Mouse (Mus musculus) gastrocnemius, postnatal 4 days (tissue): Measurements from ENCODE around the gene Mdk. TPM values are rescaled to one million over a fixed set of nuclear protein-coding genes. Genes with fewer than 3 reads are reported as not detected.

Experiments
- DNase-seq, 2 experiments: peaks; one replicate each; pipeline ENCODE4 v3.0.0; 2021 to 2022; ENCODE audit warnings: low spot score in 2 of 2, mixed read lengths in 2 of 2
- microRNA-seq: library from miRNA; unstranded; fragments of <30 nt; microRNA quantifications from one replicate; pipeline ENCODE4 v1.2.0, GENCODE M21; 2021
- total RNA-seq, 2 experiments: library from RNA; stranded (reverse); gene quantifications; 2 replicates each; pipeline ENCODE4 v1.2.3; 2021

Gene Mdk
- total RNA-seq, 2 experiments from 2014 or later: 130 to 135 TPM

DNA sequence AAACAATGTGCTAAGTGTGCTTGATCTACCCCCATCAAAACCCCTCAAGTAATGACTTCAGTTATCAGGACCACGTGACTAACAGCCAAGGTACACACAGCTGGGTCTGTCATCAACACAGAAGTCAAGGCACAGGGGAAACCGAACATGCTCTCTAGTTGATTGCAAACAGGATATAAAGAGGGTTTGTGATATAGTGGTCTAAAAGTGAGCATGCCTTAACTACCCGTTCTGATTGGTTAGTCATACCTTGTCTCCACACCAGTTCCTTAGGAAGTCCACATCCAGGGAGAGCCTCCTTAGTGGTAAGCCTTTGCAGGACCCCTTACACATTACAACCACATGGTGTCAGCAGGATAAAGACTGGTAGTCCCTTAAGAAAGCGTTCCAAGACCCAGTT lies 12.0 kb downstream of the Mdk start:
- DNase-seq: no peak

DNA sequence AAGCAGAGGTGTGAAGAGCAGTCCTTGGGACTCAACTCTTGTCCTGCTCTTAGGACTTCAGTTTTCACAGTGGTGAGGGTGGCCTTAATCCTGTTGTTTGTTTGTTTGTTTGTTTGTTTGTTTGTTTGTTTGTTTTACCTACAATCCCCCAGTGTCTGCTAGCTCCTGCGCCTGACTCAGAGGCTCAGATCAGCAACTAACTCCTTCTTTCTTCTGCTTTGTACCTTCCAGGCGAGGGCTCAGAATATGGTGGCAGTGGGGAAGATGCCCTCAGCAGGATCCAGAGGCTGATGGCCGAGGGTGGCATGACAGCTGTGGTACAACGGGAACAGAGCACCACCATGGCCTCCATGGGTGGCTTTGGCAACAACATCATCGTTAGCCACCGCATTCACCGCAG lies 15.0 kb downstream of the Mdk start:
- no peak for DNase-seq

DNA sequence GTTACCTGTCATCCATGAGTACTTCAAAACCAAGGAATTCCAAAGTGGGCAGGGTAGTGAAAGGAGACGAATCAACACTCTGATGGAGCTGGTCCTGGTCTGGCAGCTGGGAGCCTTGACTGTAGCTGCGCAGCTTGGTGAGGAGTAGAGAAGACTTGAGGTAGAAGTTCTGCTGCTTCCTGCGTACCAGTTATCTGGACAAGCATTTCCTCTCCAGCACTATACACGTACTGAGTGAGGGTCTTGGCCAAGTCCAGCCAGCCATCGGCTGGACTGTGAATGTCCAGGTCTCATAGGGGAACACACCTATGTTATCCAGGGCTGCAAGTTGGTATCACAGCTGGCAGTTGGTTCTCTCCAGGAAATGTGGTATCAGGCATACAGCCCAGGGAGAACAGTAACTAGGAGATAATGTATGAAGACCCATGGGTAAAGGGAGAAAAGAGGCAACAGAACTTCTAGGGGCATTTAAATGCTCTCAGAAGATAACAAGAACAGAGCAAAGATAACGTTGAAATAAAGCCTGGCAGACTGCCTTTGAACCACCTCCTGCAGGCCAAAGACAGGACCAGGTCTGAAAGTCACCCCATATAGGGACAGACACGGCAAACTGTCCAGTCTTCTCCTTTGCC lies 15.6 kb downstream of the Mdk start:
- no peak for DNase-seq

DNA sequence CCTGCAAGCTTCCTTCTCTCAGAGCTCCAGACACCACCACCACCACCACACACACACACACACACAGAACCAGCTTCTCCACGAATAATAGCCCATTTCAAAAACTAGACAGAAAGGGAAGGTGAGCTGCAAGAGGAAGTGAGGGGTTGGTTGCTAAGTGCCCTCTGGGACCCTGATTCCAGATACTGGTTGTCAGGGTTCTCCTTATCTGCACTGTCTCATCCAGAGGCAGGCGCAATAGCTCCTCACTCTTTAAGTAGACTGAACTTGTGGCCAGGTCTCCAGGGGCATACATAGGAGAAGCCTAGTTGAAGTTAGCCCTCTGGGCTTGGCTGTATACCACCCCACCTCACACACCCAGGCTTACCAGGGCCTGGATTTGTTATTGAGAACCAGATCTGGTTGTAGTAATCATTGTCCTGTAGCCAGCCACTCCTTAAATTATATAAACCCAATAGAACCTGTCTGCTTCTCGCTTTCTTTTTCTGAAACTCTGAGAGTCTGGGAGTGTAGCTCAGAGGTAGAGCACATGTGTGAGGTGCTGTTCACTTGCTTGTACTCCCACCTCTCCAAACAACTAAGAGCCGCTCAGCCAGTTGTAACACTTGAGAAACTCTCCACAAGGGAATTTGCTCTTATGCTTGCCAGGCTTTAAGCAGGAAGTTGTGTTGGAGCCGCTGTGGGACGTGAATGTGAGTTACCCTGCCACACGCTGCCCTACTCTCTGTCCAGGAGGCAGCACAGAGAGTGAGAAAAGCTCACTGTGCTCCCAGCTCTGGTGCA lies 18.6 kb downstream of the Mdk start:
- no peak for DNase-seq

DNA sequence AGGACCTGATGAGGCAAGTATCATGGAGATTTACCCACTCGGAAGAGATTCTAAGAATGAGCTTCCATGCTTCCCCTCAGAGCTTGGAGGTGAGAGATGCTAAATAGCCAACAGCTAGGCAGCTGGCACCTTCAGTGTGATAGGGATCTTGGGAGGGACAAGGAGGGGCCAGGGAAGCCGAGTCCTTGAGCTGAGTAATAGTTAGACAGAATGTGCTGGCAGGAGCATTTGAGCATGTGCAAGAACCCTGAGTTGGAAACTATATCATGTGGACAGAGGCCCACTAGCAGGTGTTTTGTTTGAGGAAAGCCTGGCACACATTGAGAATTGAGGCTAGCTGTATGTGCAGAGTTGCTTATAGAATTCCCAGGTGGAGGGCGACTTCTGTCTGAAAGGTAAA lies 19.5 kb downstream of the Mdk start:
- no peak for DNase-seq

DNA sequence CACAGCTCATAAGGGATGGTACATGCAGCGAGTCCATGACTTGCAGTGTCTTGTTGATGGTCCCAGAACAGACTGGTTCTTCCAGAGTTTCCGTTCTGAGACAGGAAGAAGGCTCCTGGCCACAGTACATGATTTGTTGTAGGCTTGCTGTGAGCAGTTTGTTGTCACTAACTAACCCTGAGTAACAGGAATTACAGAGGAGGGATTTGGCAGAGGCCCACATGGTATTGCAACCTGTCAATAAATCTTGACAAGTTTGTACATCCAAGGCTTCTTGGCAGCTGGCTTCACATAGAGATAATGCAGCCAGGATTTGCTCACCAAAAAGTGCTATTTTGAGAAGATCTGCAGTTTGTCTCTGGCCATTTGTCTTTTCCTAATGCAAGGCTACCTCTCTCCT lies 26.0 kb downstream of the Mdk start:
- no peak for DNase-seq

DNA sequence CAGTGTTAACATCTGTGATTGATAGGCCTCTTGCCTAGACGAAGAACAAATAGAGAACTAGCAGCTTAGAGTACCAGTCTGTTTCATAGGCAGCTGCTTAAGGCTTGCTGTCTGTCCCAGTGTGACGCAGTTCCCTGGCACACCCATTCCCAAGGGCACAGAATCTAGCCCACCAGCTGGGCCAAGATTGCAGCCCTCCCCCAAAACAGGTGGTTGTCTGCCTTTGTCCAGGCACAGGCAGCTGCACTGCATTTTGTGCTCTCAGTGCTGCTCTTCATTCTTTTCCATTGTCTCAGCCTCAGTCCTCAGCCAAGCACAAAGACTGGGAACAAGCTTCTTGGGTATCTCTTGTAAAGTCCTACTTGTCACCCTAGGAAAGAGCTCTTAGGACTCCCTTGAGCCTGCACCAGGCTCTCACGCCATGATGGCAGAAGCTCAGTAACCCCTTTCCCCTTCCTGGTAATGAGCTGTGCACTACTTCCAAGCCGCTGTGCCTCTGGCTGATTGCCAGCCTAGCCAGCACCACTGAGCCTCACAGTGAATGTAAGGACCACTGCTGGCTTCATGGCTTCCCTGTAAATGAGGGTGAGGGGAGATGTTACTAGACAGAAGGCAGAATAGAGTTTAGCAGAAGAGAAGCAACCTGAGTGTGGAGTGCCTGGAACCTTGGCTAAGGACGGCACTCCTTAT lies 27.3 kb downstream of the Mdk start:
- peak in 1 of 2 experiments; percentile 45 for DNase-seq

DNA sequence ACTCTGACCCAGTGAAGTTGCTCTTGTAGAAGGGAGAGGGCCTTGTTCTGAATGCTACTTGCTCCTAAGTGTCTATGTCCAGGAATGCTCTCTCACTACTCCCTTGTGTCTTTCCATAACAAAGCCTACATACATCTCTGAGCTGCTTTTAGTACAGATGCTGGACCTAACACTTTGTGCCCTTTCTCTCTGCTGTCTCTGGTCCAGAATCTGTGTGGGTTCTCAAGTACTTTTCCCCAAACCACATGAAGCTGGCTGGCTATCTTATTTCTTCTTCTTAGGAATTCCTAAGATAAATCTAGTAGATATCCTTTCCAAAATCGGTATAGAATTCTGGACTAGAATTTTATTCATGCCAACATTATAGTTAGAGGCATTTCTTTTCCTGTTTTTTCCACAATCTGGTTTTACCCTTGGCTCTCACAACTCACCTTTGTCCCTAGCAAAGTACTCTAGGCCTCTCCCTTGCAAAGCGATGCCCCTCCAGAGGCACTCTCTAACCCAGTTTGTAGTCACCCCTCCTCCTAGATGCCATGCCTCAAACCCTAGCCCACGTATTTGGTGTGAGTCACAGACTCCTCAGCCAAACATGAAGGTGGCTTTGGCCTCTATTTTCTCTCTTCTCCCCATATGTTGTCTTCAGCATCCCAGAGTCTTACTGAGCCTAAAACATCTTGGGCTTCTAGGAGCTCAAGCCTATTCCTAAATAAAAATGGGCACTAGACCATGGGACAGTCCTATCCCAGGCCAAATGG lies 28.7 kb downstream of the Mdk start:
- no peak for DNase-seq

DNA sequence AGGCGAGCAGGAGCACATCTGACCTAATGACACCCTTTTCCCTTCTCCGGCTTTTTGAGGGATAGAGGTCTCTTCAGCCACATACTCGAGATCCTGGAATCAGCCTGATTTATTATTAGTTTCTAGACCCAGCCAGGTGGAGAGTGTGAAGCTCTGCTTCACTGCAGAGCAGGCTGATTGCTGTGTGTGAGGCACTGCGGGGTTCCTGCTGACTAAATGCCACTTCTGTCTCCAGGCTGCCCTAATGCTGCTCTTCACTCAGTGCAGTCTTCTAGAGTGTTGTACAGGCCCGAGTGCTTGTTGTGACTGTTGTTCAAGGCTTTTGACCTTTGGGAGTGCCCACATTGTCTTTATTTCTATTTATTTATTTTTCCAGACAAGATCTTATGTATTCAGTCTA lies 29.8 kb downstream of the Mdk start:
- no peak for DNase-seq

DNA sequence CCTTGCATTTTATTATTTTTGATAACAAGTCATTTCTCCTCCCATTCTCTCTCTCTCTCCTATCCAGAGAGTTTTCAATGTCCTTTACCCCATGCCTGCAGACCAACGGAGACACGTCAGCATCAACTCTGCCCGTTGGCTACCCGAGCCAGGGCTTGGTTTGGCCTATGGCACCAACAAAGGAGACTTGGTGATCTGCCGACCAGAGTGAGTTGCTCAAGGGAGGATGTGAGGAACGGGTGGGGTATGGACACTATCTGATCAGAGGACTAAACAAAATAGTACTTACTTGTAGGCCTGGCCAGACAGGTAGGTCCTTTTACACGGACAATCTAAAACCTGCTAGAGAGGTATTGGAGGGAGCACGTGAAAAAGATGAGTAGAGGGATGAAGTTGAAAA lies 31.7 kb downstream of the Mdk start:
- no peak for DNase-seq

DNA sequence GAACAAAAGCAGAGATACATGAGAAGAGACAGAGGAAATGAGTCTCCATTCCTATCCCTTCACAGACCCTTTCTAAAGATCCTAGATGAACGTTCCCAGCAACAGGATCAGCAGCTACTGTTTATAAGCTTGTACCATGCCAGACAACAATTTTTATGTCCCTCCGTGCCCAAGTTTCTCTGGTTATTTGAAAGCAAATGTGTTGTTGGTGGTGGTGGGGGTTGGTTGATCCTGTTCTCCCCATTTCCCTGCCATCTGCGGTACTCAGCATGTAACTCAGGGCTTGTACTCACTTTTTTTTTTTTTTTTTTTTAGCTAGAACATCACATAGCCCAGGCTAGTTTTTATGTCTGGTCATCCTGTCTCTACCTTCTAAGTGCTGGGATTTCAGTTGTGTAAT lies 33.0 kb downstream of the Mdk start:
- DNase-seq: no peak

DNA sequence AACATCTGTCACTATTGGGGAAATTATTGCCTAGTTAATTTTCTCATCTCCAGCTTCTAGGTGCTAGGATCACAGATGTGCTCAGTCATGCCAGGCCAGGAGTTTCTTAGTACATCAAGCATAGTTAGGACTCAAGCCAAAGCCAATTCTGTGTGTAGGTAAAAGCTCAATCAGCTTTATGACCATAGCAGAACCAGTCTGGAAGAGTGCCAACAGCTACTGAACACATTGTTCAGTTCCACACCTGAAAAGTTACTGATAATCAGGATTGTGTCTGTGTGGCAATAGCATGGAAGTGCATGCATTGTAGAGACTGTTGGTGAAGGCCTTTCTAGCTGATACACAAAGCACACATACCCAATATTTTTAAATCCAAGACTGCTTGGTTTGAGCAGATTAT lies 34.1 kb downstream of the Mdk start:
- DNase-seq: no peak

DNA sequence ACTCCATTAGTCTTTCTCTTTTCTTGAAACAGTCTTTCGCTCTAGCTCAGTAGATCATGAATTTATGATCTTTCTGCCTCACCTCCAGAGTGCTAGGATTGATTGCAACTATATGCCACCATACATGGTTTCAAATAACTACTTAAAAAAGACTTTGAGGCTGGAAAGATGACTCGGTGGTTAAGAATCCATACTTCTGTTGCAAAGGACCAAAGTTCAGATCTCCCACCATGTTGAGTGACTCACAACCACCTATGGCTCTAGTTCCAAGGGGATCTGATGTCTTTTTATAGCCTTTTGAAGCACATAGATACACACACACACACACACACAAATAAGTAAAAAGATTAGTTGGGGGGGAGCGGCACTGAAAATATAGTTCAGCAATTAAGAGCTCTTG lies 36.7 kb downstream of the Mdk start:
- DNase-seq: no peak

DNA sequence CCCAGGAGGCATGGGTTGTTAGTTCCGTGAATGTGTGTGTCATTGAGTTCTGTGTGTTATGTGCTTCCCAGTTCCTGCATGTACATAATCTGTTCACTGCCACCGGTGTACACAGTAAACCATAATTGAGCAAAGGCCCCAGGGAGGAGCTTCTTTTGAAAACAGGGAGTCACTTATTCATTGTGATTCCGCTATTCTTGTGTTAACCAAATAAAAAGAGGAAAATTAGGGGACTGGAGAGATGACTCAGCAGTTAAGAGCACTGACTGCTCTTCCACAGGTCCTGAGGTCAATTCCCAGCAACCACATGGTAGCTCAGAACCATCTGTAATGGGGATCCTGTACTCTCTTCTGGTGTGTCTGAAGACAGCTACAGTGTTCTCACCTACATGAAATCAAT lies 37.4 kb downstream of the Mdk start:
- no peak for DNase-seq

DNA sequence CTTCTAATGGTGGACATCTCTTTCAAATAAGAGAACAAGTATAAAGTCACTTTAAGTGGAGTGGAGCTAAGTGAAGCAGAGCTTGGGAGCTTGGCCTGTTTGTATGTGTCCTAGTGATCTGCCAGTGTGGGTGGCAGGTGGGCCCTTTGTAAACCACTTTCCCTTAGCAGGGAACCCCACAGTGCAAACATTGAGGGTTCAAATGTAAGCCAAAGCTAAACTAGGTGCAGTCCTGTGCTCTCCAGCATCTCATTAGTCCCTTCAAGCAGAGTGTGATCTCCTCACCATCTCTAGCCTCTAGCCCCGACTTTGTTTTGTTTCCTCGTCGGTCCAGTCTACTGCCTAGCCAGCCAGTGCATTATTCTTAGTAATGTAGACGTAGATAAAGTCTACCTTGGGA lies 47.5 kb downstream of the Mdk start:
- DNase-seq: no peak

DNA sequence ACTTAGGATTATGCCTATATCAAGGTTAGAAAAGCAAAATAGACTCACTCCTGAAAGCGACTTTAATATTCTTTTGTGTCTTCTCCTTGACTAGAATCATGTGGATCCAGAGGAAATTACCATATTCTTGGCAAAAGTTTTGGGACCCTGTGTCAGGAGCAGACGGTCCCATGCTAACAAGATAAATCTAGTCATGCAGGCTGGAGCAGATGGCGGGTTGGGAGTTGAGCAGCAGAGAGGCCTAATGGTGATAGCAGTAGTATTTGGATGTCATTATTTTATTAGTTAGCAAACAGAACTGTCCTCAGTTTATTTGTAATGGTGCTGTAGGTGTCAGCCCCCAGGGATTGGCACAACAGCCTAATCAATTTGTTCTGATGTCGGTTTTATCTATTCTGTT lies 48.1 kb downstream of the Mdk start:
- DNase-seq: no peak

Small RNA genes within 50 kb of the gene (microRNA-seq; reads per million reads assigned to microRNA genes)
- gene Mir6999: 0.63 reads per million

Other genes starting within 250 kb of the Mdk start
- gene Atg13, start 221.7 kb downstream of the Mdk start, total RNA-seq: 10 to 100 TPM; 24.1 to 25.5 TPM
- gene Harbi1, start 221.4 kb downstream of the Mdk start, total RNA-seq: 1 to 10 TPM; 5.0 to 7.1 TPM
- gene Ambra1, start 202.2 kb downstream of the Mdk start, total RNA-seq: 10 to 100 TPM; 23.4 to 26.6 TPM
- gene Chrm4, start 5.0 kb downstream of the Mdk start, total RNA-seq: under 1 TPM; 0.32 to 0.36 TPM
- gene Gm9821, start 13.4 kb upstream of the Mdk start, total RNA-seq: not detected
- 100 to 1,000 TPM in 1 of 2 experiments, 10 to 100 TPM in 1; 96.0 to 121 TPM for gene Dgkz, start 43.6 kb upstream of the Mdk start, total RNA-seq
- gene Creb3l1, start 92.2 kb upstream of the Mdk start, total RNA-seq: 10 to 100 TPM; 44.8 to 59.4 TPM
- gene Phf21a, start 160.8 kb upstream of the Mdk start, total RNA-seq: 10 to 100 TPM; 56.5 to 56.8 TPM